Comparison of ENCODE assay signal across 11 mouse cellular contexts in the genomic region with DNA sequence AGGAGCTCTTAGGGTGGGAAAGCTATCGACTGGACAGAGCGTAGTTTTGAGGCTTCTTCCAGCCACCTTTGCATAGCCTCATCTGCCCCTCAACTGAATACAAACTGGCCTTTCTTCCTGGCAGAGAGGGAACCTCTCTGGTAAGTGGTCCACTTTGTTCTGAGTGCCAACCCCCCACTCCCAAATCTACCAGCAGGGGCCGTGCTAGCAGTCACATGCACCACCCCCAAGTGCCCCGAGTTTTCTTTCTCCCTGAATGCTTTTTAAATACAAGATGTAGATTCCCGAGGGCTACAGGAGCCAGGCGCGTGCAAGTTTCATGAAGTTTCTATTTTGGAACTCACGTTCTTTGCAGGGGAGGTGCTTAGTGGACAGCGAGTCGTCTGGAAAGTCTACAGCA. TPM values are rescaled to one million over a fixed set of nuclear protein-coding genes. Genes with fewer than 3 reads are reported as not detected.
A peak's percentile ranks its signal among the peaks of the same experiment; 100 is the strongest.
DNase-seq lines count a peak whose midpoint lies in the region; ATAC-seq lines count a peak whose summit lies in the region.
"Had no signal": no experiment of that assay in that cellular context is flagged by ENCODE, and none has a peak within 500 bp of the region (broad histone marks: within the 10 kb centered on the region; RNA-seq: fewer than 3 reads in every experiment).

No protein-coding gene starts in this region.

- peak overlapping the region; percentile 61 for H3K4me2 ChIP-seq in heart, embryonic 14.5 days (ENCODE audit: low read length)
- H3K4me2 ChIP-seq in hindbrain, embryonic 11.5 days (replicated peaks; ENCODE audit: low read depth, low read length) = no peak overlapping the region; the same call in 1 of the 2 replicates
- peak overlapping the region; percentile 21; the same call in 1 of the 2 replicates for H3K4me2 ChIP-seq in midbrain, embryonic 13.5 days (replicated peaks)

- 8% methylated on average over 10 of the region's 10 CpGs for WGBS in heart, embryonic 14.5 days
- 23% methylated on average over 10 of the region's 10 CpGs for WGBS in hindbrain, embryonic 11.5 days
- WGBS in midbrain, embryonic 13.5 days = 17% methylated on average over 10 of the region's 10 CpGs

- H3K9me3 ChIP-seq in heart, embryonic 14.5 days (ENCODE audit: control insufficient read depth, low read length) = no peaks in the 10 kb centered on the region
- no peaks in the 10 kb centered on the region for H3K9me3 ChIP-seq in hindbrain, embryonic 11.5 days (ENCODE audit: control insufficient read depth, low read length)
- H3K9me3 ChIP-seq in midbrain, embryonic 13.5 days = no peaks in the 10 kb centered on the region

- peak overlapping the region; percentile 41 to 46; a peak in 3 of 4 replicates for H3K27ac ChIP-seq in heart, embryonic 14.5 days (replicated peaks in 1 of 2; ENCODE audit: control insufficient read depth in 1 of 2, insufficient read depth in 1 of 2, low read depth in 2 of 2, low read length in 2 of 2)
- H3K27ac ChIP-seq in hindbrain, embryonic 11.5 days (ENCODE audit: low read depth, low read length) = no peak overlapping the region
- H3K27ac ChIP-seq in midbrain, embryonic 13.5 days = no peak overlapping the region

- peak overlapping the region; percentile 1 to 18; a peak in 1 of 4 replicates for H3K4me3 ChIP-seq in heart, embryonic 14.5 days (ENCODE audit: control insufficient read depth in 1 of 2, insufficient read depth in 1 of 2, low read depth in 1 of 2, low read length in 2 of 2)
- no peak overlapping the region for H3K4me3 ChIP-seq in hindbrain, embryonic 11.5 days (ENCODE audit: low read depth, low read length)
- no peak overlapping the region for H3K4me3 ChIP-seq in midbrain, embryonic 13.5 days (replicated peaks)
- H3K4me3 ChIP-seq: myocyte had no signal

- H3K4me1 ChIP-seq in heart, embryonic 14.5 days (ENCODE audit: control insufficient read depth in 2 of 2, insufficient read depth in 2 of 2, low read length in 2 of 2) = peaks cover 10 to 20% of the 10 kb centered on the region in 2 experiments
- no peaks in the 10 kb centered on the region for H3K4me1 ChIP-seq in hindbrain, embryonic 11.5 days (replicated peaks; ENCODE audit: control insufficient read depth, insufficient read depth, low read length)
- H3K4me1 ChIP-seq in midbrain, embryonic 13.5 days (replicated peaks) = no peaks in the 10 kb centered on the region

- no peaks in the 10 kb centered on the region for H3K36me3 ChIP-seq in heart, embryonic 14.5 days (ENCODE audit: control insufficient read depth, insufficient read depth, low read length)
- H3K36me3 ChIP-seq in hindbrain, embryonic 11.5 days (ENCODE audit: control insufficient read depth, insufficient read depth, low read length) = no peaks in the 10 kb centered on the region
- H3K36me3 ChIP-seq in midbrain, embryonic 13.5 days = no peaks in the 10 kb centered on the region

- DNase-seq in heart, adult 8-10 months (ENCODE audit: low spot score) = no peak
- DNase-seq in embryo, embryonic 11 days = peak; percentile 47
- DNase-seq in hindbrain, embryonic 11.5 days (ENCODE audit: low spot score) = peak; percentile 27
- DNase-seq in layer of hippocampus, adult 18-20 months (ENCODE audit: low spot score in 2 of 2) = no peak
- DNase-seq in thymus, postnatal 4 days = no peak
- no peak for DNase-seq in kidney, adult 11 months
- DNase-seq: cerebellum, adult 9-10 months had no signal

- peak; percentile 26; the same call in 1 of the 2 replicates for ATAC-seq in heart, embryonic 14.5 days (ENCODE audit: insufficient number of reproducible peaks, insufficient read depth, low FRiP score, low read depth)
- ATAC-seq in hindbrain, embryonic 11.5 days (ENCODE audit: low FRiP score) = no peak
- no peak for ATAC-seq in midbrain, embryonic 13.5 days
- ATAC-seq: activated CD4-positive, CD25-positive, alpha-beta regulatory T cell, adult 4 months had no signal

- peak overlapping the region; percentile 22 for H3K9ac ChIP-seq in heart, embryonic 14.5 days (ENCODE audit: low read length)
- no peak overlapping the region for H3K9ac ChIP-seq in hindbrain, embryonic 11.5 days (ENCODE audit: low read depth, low read length)
- H3K9ac ChIP-seq in midbrain, embryonic 13.5 days (replicated peaks) = no peak overlapping the region

- H3K27me3 ChIP-seq in heart, embryonic 14.5 days (ENCODE audit: control insufficient read depth, insufficient read depth, low read length) = no peaks in the 10 kb centered on the region
- no peaks in the 10 kb centered on the region for H3K27me3 ChIP-seq in hindbrain, embryonic 11.5 days (ENCODE audit: control insufficient read depth, insufficient read depth, low read length)
- peaks cover 28% of the 10 kb centered on the region for H3K27me3 ChIP-seq in midbrain, embryonic 13.5 days

RNA-seq across cellular contexts. Expression of a gene that starts 33.8 kb away (rescaled TPM):
- polyA plus RNA-seq in heart, embryonic 14.5 days (2014; fragmentation: Nextera tagmentation; extraction: Ambion mirVana) = 127 TPM in 2 replicates
- total RNA-seq in heart, adult 8-10 months (2022) = 10 to 100 TPM; 19.4 to 23.4 (median 21.4) TPM
- 69.7 and 123 TPM in 2 replicates for polyA plus RNA-seq in hindbrain, embryonic 11.5 days (2014; fragmentation: Nextera tagmentation; extraction: Ambion mirVana)
- polyA plus RNA-seq in midbrain, embryonic 13.5 days (2015; fragmentation: Nextera tagmentation; extraction: Ambion mirVana) = 49.4 and 54.8 TPM in 2 replicates
- 10 to 100 TPM; 17.8 to 22.5 TPM for total RNA-seq in layer of hippocampus, adult 18-20 months (2021)

Comparison
In these comparisons a context has a peak if more than half of its experiments do, and no peak if none do; other contexts are left out.
1. H3K27ac ChIP-seq: peak in heart, embryonic 14.5 days (2 of 2); none in hindbrain, embryonic 11.5 days (single experiment) and midbrain, embryonic 13.5 days (single experiment).
2. H3K4me3 ChIP-seq: peak in heart, embryonic 14.5 days (2 of 2); none in hindbrain, embryonic 11.5 days (single experiment) and midbrain, embryonic 13.5 days (single experiment).
3. DNase-seq: peak in embryo, embryonic 11 days (single experiment) and hindbrain, embryonic 11.5 days (single experiment); none in heart, adult 8-10 months (single experiment), layer of hippocampus, adult 18-20 months (0 of 2), thymus, postnatal 4 days (single experiment) and kidney, adult 11 months (single experiment).